Mouse (Mus musculus): ENCODE measurements around the gene Vmn1r183.

- TF ChIP-seq CTCF (conservative IDR thresholded peaks at IDR 0.05 in 1 of 2, IDR thresholded peaks at IDR 0.05 in 1 of 2; ENCODE audit: low read depth in 2 of 2, low read length in 2 of 2) (no peak), POLR2A (IDR thresholded peaks at IDR 0.05; ENCODE audit: low read depth, low read length) (no peak), EP300 (IDR thresholded peaks at IDR 0.05; ENCODE audit: low read length) (no peak), MAZ (IDR thresholded peaks at IDR 0.05; ENCODE audit: low read depth, low read length) (no peak), JUND (conservative IDR thresholded peaks at IDR 0.05; ENCODE audit: low read depth, low read length) (no peak), MEF2A (IDR thresholded peaks at IDR 0.05; ENCODE audit: borderline replicate concordance, low read depth, low read length) (no peak), MAFK (IDR thresholded peaks at IDR 0.05; ENCODE audit: insufficient replicate concordance, low read length) (no peak), ZNF384 (IDR thresholded peaks at IDR 0.05; ENCODE audit: low read depth, low read length) (no peak)
These were observed 59.9 kb downstream of the Vmn1r183 start for GRCm38 (mm10) chr7:24113001-24113400.
